Mouse (Mus musculus): ENCODE results near the gene Arf4. TPM values are rescaled to one million over a fixed set of nuclear protein-coding genes. Genes with fewer than 3 reads are reported as not detected.

The Arf4 gene
- 149 TPM for polyA plus RNA-seq (2015; fragmentation: Illumina TruSeq; extraction: RNeasy Lipid Tissue Mini Kit (QIAGEN cat#74804); ENCODE audit: low read depth, low replicate concordance)

DNA sequence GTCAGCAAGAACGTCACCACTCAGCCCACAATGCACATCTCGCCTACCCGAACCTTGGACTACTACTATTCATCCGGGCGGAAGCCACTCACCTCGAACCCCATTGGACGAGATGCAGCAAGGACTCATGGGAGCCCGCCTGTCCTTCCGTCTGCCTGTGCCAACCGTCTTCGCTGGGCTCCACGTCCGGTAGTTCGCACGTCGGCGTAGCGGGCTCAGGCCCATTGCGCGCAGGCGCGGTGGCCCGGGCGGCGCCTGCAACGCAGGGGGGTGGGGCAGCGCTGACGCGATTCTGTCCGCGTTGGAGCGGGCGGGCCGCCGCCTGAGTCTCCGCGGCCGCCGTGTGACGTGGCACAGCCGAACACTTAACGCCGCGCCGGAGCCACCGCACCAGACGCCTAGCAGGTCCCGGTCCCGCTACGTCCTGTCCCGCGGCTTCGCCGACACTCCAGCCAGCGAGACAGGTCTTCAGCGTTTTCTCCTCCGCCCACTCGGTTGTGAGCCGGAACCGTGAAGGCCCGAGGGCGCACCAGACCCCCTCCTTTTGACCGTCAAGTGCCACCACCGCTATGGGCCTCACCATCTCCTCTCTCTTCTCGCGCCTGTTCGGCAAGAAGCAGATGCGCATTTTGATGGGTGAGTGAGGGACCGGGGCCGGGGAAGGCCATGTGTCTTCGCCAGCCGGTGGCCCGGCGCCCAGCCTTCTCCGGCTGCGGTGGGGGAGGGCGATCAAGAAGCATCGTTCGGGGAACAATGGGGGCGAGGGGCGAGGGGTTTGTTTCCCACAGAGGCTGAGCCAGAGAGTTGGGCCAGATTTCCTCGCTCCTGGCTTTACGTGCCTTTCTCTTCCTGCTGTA is at the start of gene Arf4:
Gene Arf4 (plus strand): TSS at position 224 of the 857 bp plus-strand sequence.

DNA sequence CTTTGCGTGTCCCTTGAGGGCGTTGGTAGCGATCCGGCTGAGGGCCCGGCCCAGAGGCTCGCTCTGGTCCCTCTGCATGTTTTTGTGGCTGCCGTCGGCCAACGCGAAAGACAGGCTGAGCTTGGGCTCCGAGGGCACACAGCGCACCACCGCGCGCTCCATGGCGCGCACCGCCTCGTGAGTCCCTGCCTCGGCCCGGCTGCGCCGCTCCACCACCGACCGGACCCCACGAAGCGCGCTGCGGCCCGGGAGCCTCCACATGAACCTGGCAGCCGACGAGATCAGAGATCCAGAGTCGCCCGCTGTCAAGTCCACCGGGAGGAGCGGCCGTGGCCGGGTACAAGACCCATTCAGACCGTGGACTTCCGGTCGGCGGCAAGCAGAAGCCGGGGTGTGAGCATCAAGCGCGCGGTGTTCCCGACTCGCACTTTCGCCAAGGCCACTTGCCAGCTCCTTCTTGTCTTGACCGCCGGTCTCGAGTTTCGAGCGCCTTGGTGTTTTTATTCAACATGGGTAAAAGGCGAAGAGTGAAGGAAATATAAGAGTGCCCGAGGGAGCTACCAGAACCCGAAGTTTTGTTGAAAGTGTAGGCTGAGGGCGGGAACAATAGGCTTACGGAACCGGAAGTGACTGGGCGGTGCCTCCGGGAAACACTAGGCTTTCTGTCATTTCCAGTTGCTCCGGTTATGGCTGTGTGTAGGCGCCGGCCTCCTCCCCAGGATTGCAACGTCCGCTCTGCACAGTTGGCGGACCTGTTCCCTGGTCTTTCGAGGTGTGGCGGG is 31.6 kb downstream of the Arf4 start, which contains the start of gene Pde12:
Gene Pde12 (minus strand): TSS at position 592 of the 782 bp plus-strand sequence.

DNA sequence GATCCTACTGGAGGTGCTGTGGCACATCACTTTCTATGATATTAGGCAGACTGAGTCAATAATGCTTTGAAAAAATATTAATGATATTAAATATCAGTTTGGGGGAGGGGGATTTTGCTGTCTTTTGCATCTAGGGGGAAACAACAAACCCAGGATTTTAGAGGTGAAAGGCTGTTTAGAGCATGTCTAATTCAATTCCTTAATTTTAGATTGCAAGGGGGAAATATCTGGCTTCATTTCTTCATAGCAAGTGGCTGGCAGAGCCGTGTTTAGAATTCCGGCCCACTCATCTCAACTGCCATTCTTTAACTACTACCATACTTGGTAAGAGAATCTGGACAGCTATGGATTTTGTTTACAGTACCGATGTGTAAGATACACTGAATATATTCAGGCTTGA is 55.1 kb downstream of the Arf4 start, which contains the start of gene Dnah12:
Gene Dnah12 (plus strand): TSS at position 301 of the 400 bp plus-strand sequence.

Other genes with a start within 250 kb of the Arf4 start
- 77.9 TPM for gene Slmap, start 103.1 kb upstream of the Arf4 start, polyA plus RNA-seq (2015; fragmentation: Illumina TruSeq; extraction: RNeasy Lipid Tissue Mini Kit (QIAGEN cat#74804); ENCODE audit: low read depth, low replicate concordance)
- 21.2 TPM for gene Dennd6a, start 64.2 kb upstream of the Arf4 start, polyA plus RNA-seq (2015; fragmentation: Illumina TruSeq; extraction: RNeasy Lipid Tissue Mini Kit (QIAGEN cat#74804); ENCODE audit: low read depth, low replicate concordance)
- gene Pde12, start 31.8 kb downstream of the Arf4 start, polyA plus RNA-seq (2015; fragmentation: Illumina TruSeq; extraction: RNeasy Lipid Tissue Mini Kit (QIAGEN cat#74804); ENCODE audit: low read depth, low replicate concordance), result 6.1 TPM
- gene Dnah12, start 55.2 kb downstream of the Arf4 start, polyA plus RNA-seq (2015; fragmentation: Illumina TruSeq; extraction: RNeasy Lipid Tissue Mini Kit (QIAGEN cat#74804); ENCODE audit: low read depth, low replicate concordance), result 0.34 TPM

All from brain, adult 10 weeks (tissue).